Mouse (Mus musculus) heart, embryonic 15.5 days (tissue): ENCODE measurements around the gene Tmem8b. TPM values are rescaled to one million over a fixed set of nuclear protein-coding genes. Genes with fewer than 3 reads are reported as not detected.

ENCODE experiments used
- ATAC-seq: fragments of 200-750 bp; cut with Nextera tagmentation; replicated peaks from 2 replicates; pipeline ENCODE4 v1.8.0; 2017; ENCODE audit warnings: low read depth, moderate TSS enrichment; ENCODE audit not compliant: insufficient number of reproducible peaks, insufficient read depth, low FRiP score
- H3K27ac ChIP-seq: fragments of 300-500 bp; sonication (generic); 2 replicates; pipeline ENCODE4 v1.5.1; 2015; ENCODE audit warnings: mild to moderate bottlenecking, inconsistent platforms
- H3K27me3 ChIP-seq: fragments of 300-500 bp; sonication (generic); 2 replicates; pipeline ENCODE4 v1.6.1; 2015; ENCODE audit warnings: inconsistent platforms
- H3K36me3 ChIP-seq: fragments of 300-500 bp; sonication (generic); 2 replicates; pipeline ENCODE4 v1.6.1; 2015; ENCODE audit warnings: mild to moderate bottlenecking, inconsistent platforms
- H3K4me1 ChIP-seq: fragments of 300-500 bp; sonication (generic); replicated peaks from 2 replicates; pipeline ENCODE4 v1.6.1; 2015; ENCODE audit warnings: inconsistent platforms
- H3K4me2 ChIP-seq: fragments of 300-500 bp; sonication (generic); 2 replicates; pipeline ENCODE4 v1.6.1; 2015; ENCODE audit warnings: inconsistent platforms, mild to moderate bottlenecking, moderate library complexity
- H3K4me3 ChIP-seq: fragments of 300-500 bp; sonication (generic); 2 replicates; pipeline ENCODE4 v1.5.1; 2015; ENCODE audit warnings: mild to moderate bottlenecking, inconsistent platforms
- H3K9ac ChIP-seq: fragments of 300-500 bp; sonication (generic); 2 replicates; pipeline ENCODE4 v1.6.1; 2015; ENCODE audit warnings: mild to moderate bottlenecking, inconsistent platforms
- H3K9me3 ChIP-seq: fragments of 300-500 bp; sonication (generic); replicated peaks from 2 replicates; pipeline ENCODE4 v1.6.1; 2016; ENCODE audit warnings: inconsistent platforms
- WGBS: fragments of 180-500 bp; shearing (Covaris S2); methylation state at CpG from one replicate; pipeline ENCODE4 v1.1.7; 2015; ENCODE audit warnings: mixed read lengths; 5-methylcytosine and 5-hydroxymethylcytosine counted together
- microRNA-seq: library from miRNA; unstranded; fragments of <30 nt; microRNA quantifications from one replicate; pipeline ENCODE4, GENCODE M21; 2016
- polyA plus RNA-seq: library from polyadenylated mRNA; unstranded; fragments of >200 nt; fragmentation: Nextera tagmentation; extraction: Ambion mirVana; gene quantifications from 2 replicates; pipeline ENCODE4 v1.2.1, GENCODE M21; 2015

Gene Tmem8b
- polyA plus RNA-seq, 1 experiment from 2014 or later: 3.8 TPM

GRCm38 (mm10) chr4:43733186-43733585 lies 64.4 kb downstream of the Tmem8b start:
- Histone ChIP-seq H3K4me3 (no peak overlapping the region), H3K9me3 (no peaks in the 10 kb centered on the region), H3K9ac (no peak overlapping the region), H3K36me3 (no peaks in the 10 kb centered on the region), H3K27me3 (no peaks in the 10 kb centered on the region), H3K4me1 (peaks cover 38% of the 10 kb centered on the region), H3K4me2 (no peak overlapping the region), H3K27ac (0 out of 2 replicates have a peak overlapping the region, but pooled peaks have one; percentile 17)
- ATAC-seq: no peak
- 59% methylated on average over 5 of the region's 5 CpGs for WGBS

DNA sequence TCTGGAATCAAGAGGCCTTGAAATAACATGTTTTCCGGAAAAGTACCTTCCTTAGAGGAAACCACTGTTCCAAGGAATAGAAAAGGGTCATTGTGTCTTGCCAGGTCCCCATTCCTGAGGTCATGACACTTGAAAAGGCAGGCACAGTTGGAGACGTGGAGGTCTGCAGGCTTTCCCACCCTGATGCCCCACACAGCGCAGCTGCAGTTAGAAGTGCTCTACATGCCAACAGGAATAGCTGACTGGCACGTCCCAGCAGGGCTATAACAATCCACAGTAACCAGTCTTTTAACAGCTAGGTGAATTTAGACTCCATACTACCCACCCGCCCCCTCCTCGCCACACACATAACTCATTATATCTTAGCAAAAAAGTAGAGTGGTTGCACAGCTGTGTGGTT lies 68.4 kb downstream of the Tmem8b start:
- no peak for ATAC-seq
- H3K9me3 ChIP-seq: no peaks in the 10 kb centered on the region
- H3K27me3 ChIP-seq: no peaks in the 10 kb centered on the region
- no peak overlapping the region for H3K4me2 ChIP-seq
- 64% methylated on average over 6 of the region's 6 CpGs for WGBS
- no peaks in the 10 kb centered on the region for H3K36me3 ChIP-seq
- no peak overlapping the region for H3K4me3 ChIP-seq
- H3K4me1 ChIP-seq: peaks cover 9% of the 10 kb centered on the region
- H3K9ac ChIP-seq: no peak overlapping the region
- no peak overlapping the region for H3K27ac ChIP-seq

- no peak for ATAC-seq
- Histone ChIP-seq H3K4me2 (no peak overlapping the region), H3K9me3 (no peaks in the 10 kb centered on the region), H3K36me3 (no peaks in the 10 kb centered on the region), H3K4me1 (no peaks in the 10 kb centered on the region), H3K9ac (no peak overlapping the region), H3K27me3 (no peaks in the 10 kb centered on the region), H3K27ac (no peak overlapping the region), H3K4me3 (no peak overlapping the region)
- 58% methylated on average over 8 of the region's 8 CpGs for WGBS
Observed at GRCm38 (mm10) chr4:43738989-43739674, 70.4 kb downstream of the Tmem8b start.

- Histone ChIP-seq H3K36me3 (no peaks in the 10 kb centered on the region), H3K9ac (no peak overlapping the region), H3K4me3 (no peak overlapping the region), H3K9me3 (no peaks in the 10 kb centered on the region), H3K4me2 (no peak overlapping the region), H3K4me1 (no peaks in the 10 kb centered on the region), H3K27ac (no peak overlapping the region), H3K27me3 (no peaks in the 10 kb centered on the region)
- 67% methylated on average over 5 of the region's 5 CpGs for WGBS
- no peak for ATAC-seq
Observed at GRCm38 (mm10) chr4:43741526-43741925, 72.8 kb downstream of the Tmem8b start.

Small RNA genes within 50 kb of the gene (microRNA-seq; reads per million reads assigned to microRNA genes)
- gene Gm25262: not detected

Other genes with a start within 250 kb of the Tmem8b start
- gene Fam166b, start 239.8 kb upstream of the Tmem8b start, polyA plus RNA-seq: 0.16 and 0.18 TPM in 2 replicates
- 3.1 and 5.8 TPM in 2 replicates for gene Tesk1, start 227.0 kb upstream of the Tmem8b start, polyA plus RNA-seq
- gene Cd72, start 214.3 kb upstream of the Tmem8b start, polyA plus RNA-seq: 2.1 and 5.2 TPM in 2 replicates
- 0.10 and 1.4 TPM in 2 replicates for gene Sit1, start 185.2 kb upstream of the Tmem8b start, polyA plus RNA-seq
- 71.4 and 74.5 TPM in 2 replicates for gene Ccdc107, start 176.1 kb upstream of the Tmem8b start, polyA plus RNA-seq
- 34.4 and 35.9 TPM in 2 replicates for gene Arhgef39, start 169.3 kb upstream of the Tmem8b start, polyA plus RNA-seq
- 2.3 and 2.4 TPM in 2 replicates for gene Car9, start 162.0 kb upstream of the Tmem8b start, polyA plus RNA-seq
- gene Tpm2, start 145.2 kb upstream of the Tmem8b start, polyA plus RNA-seq: 159 and 177 TPM in 2 replicates
- 53.1 and 61.3 TPM in 2 replicates for gene Creb3, start 106.6 kb upstream of the Tmem8b start, polyA plus RNA-seq
- 76.3 and 77.6 TPM in 2 replicates for gene Tln1, start 106.3 kb upstream of the Tmem8b start, polyA plus RNA-seq
- 14.6 and 22.0 TPM in 2 replicates for gene Rgp1, start 90.3 kb upstream of the Tmem8b start, polyA plus RNA-seq
- 17.5 and 22.2 TPM in 2 replicates for gene Gba2, start 90.1 kb upstream of the Tmem8b start, polyA plus RNA-seq
- gene Msmp, start 84.5 kb upstream of the Tmem8b start, polyA plus RNA-seq: 0.20 and 1.5 TPM in 2 replicates
- 6.7 and 10.8 TPM in 2 replicates for gene Npr2, start 37.0 kb upstream of the Tmem8b start, polyA plus RNA-seq
- gene Spag8, start 15.4 kb upstream of the Tmem8b start, polyA plus RNA-seq: 0.30 and 0.77 TPM in 2 replicates
- 150 and 188 TPM in 2 replicates for gene Hint2, start 12.5 kb upstream of the Tmem8b start, polyA plus RNA-seq
- 1.6 and 4.0 TPM in 2 replicates for gene Fam221b, start 174 bp downstream of the Tmem8b start, polyA plus RNA-seq
- gene Olfr70, start 31.8 kb downstream of the Tmem8b start, polyA plus RNA-seq: not detected in 2 replicates
- gene Olfr71, start 41.3 kb downstream of the Tmem8b start, polyA plus RNA-seq: not detected in 2 replicates
- gene Hrct1, start 58.2 kb downstream of the Tmem8b start, polyA plus RNA-seq: 1.1 and 1.5 TPM in 2 replicates
- gene Spaar, start 61.1 kb downstream of the Tmem8b start, polyA plus RNA-seq: 0.31 and 0.42 TPM in 2 replicates
- not detected in 2 replicates for gene Olfr159, start 102.0 kb downstream of the Tmem8b start, polyA plus RNA-seq
- gene Olfr156, start 154.9 kb downstream of the Tmem8b start, polyA plus RNA-seq: not detected in 2 replicates
- gene Olfr157, start 171.2 kb downstream of the Tmem8b start, polyA plus RNA-seq: not detected in 2 replicates
- not detected in 2 replicates for gene Olfr155, start 182.6 kb downstream of the Tmem8b start, polyA plus RNA-seq
- 8.1 and 12.3 TPM in 2 replicates for gene Reck, start 206.6 kb downstream of the Tmem8b start, polyA plus RNA-seq